Mouse (Mus musculus) stomach, postnatal 0 days (tissue): ENCODE results near the gene Arnt2. TPM values are rescaled to one million over a fixed set of nuclear protein-coding genes. Genes with fewer than 3 reads are reported as not detected.
A peak's percentile ranks its signal among the peaks of the same experiment; 100 is the strongest.

Source experiments
- ATAC-seq: fragments of 200-750 bp; cut with Nextera tagmentation; 2 replicates; pipeline ENCODE4 v1.8.0; 2017; ENCODE audit not compliant: low FRiP score, low TSS enrichment
- DNase-seq: peaks from one replicate; pipeline ENCODE4 v3.0.0-alpha.2; 2016; ENCODE audit warnings: low spot score
- H3K27ac ChIP-seq: fragments of 300-500 bp; sonication (generic); replicated peaks from 2 replicates; pipeline ENCODE4 v1.5.1; 2014; ENCODE audit warnings: mild to moderate bottlenecking, control low read depth
- H3K27me3 ChIP-seq: fragments of 300-500 bp; sonication (generic); 2 replicates; pipeline ENCODE4 v1.6.1; 2014; ENCODE audit warnings: low read length; ENCODE audit not compliant: control insufficient read depth, insufficient read depth
- H3K36me3 ChIP-seq: fragments of 300-500 bp; sonication (generic); 2 replicates; pipeline ENCODE4 v1.6.1; 2014; ENCODE audit warnings: low read length, mixed read lengths; ENCODE audit not compliant: control insufficient read depth, insufficient read depth
- H3K4me1 ChIP-seq: fragments of 300-500 bp; sonication (generic); replicated peaks from 2 replicates; pipeline ENCODE4 v1.6.1; 2014; ENCODE audit warnings: antibody characterized with exemption; ENCODE audit not compliant: control insufficient read depth, insufficient read depth
- H3K4me2 ChIP-seq: fragments of 300-500 bp; sonication (generic); replicated peaks from 2 replicates; pipeline ENCODE4 v1.6.1; 2014; ENCODE audit warnings: low read depth, mild to moderate bottlenecking, control low read depth, moderate library complexity
- H3K4me3 ChIP-seq: fragments of 300-500 bp; sonication (generic); 2 replicates; pipeline ENCODE4 v1.5.1; 2014; ENCODE audit warnings: low read depth, low read length, control low read depth
- H3K9ac ChIP-seq: fragments of 300-500 bp; sonication (generic); 2 replicates; pipeline ENCODE4 v1.6.1; 2014; ENCODE audit warnings: mild to moderate bottlenecking, low read length, control low read depth, mixed read lengths
- H3K9me3 ChIP-seq: fragments of 300-500 bp; sonication (generic); 2 replicates; pipeline ENCODE4 v1.6.1; 2016; ENCODE audit warnings: low read length; ENCODE audit not compliant: control insufficient read depth
- CTCF ChIP-seq: IDR thresholded peaks from 2 replicates; pipeline ENCODE4 v1.5.1; 2016; ENCODE audit warnings: antibody characterized with exemption, low read depth, mild to moderate bottlenecking, moderate library complexity
- EP300 ChIP-seq: optimal IDR thresholded peaks from 2 replicates; pipeline ENCODE3; 2016; ENCODE audit warnings: antibody characterized with exemption
- WGBS: fragments of 180-500 bp; shearing (Covaris S2); extraction: QIAGEN DNeasy Blood & Tissue Kit; methylation state at CpG from one replicate; pipeline ENCODE4 v1.1.7; 2014; 5-methylcytosine and 5-hydroxymethylcytosine counted together
- polyA plus RNA-seq: library from polyadenylated mRNA; unstranded; fragments of >200 nt; fragmentation: Nextera tagmentation; extraction: Ambion mirVana; gene quantifications from 2 replicates; pipeline ENCODE4 v1.2.1, GENCODE M21; 2015

Gene Arnt2
- 0.89 and 0.94 TPM in 2 replicates for polyA plus RNA-seq

DNA sequence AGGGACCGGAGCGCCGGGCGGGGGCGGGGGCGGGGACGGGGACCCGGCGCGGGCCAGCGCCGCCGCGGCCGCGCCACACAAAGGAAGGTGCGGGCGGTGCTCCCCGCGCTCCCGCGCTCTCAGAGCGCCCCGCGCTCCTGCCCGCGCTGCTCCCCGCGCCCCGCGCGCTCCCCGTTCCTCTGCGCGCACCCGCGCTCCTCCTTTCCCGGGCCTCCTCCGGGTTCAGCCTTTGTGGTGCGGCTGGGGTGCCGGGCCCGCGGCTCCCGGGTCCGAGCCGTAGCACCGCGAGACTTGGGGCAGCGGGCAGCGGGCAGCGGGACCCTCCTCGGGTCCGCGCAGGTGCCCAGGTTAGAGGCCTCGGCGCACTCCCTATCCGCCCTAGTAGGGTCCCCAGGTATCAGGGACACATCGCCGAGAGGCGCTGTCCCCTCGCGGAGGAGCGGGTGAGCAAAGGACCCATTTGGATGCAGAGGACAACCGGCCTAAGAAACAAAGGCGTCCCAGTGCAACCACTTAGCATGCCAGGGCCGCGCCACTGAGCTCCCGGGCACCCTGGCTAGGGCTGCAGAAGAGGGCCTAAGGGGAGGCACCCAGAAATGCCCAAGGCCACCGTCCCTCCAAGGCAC, at the start of gene Arnt2:
Gene Arnt2, minus strand, starts transcription at position 281 of the 626 bp plus-strand sequence.
- no peak for TF ChIP-seq CTCF
- no peak for TF ChIP-seq EP300
- ATAC-seq, result peak; percentile 61
- H3K9me3 ChIP-seq, result no peaks in the 10 kb centered on the region
- peak within 1 kb of the TSS; percentile 65 for H3K9ac ChIP-seq
- 0 out of 2 replicates have a peak, but pooled peaks cover 2% of the 10 kb centered on the region for H3K4me1 ChIP-seq
- H3K4me2 ChIP-seq, result peak within 1 kb of the TSS; percentile 95
- WGBS, result under 1% methylated on average over 50 of the region's 69 CpGs
- DNase-seq, result peak; percentile 35
- H3K27ac ChIP-seq, result no peak within 1 kb of the TSS
- H3K36me3 ChIP-seq, result no peaks in the 10 kb centered on the region
- H3K27me3 ChIP-seq, result no peaks in the 10 kb centered on the region
- peak within 1 kb of the TSS; percentile 60 for H3K4me3 ChIP-seq

DNA sequence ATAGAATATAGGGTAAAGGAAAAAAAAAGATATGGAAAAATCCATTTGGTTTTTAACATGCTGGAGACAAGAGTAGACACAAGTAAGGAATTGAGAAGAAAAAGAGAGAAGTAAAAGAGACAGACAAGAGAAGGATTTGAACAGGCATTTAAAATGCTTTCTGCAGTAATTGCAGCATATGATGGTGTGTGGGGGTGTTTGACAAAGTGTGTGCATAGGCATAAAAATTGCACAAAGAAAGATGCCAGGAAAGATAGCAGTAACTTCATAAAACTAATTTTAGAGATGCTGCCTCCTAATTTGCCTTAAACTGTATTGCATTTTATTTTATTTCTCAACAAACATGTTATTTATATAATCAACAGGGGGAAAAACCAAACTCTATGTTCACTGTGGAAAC, 41.7 kb upstream of the Arnt2 start:
- TF ChIP-seq CTCF (no peak), EP300 (no peak)
- DNase-seq, result no peak
- H3K4me2 ChIP-seq, result no peak overlapping the region
- H3K4me3 ChIP-seq, result no peak overlapping the region
- no peaks in the 10 kb centered on the region for H3K4me1 ChIP-seq
- H3K27me3 ChIP-seq, result no peaks in the 10 kb centered on the region
- no peak for ATAC-seq
- H3K27ac ChIP-seq, result no peak overlapping the region
- H3K9ac ChIP-seq, result no peak overlapping the region
- no peaks in the 10 kb centered on the region for H3K36me3 ChIP-seq
- no peaks in the 10 kb centered on the region for H3K9me3 ChIP-seq

DNA sequence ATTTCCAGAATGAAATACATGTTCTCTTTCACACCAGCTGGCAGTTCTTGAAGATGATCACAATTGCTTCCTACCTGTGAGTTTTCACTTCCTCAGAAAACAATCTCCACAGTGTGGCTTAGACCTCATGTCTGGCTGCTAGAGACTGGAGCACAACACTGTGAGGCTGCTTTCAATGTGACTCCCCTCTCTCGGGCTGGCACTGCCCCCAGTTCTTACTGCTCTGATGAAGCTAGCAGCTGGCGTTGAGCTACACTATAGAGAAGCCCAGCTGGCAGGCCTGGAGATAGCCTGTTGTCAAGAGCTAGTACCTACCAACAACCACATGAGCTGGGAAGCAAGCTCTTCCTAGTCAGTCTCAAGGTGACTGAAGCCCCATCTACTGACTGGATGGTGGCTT, 39.1 kb upstream of the Arnt2 start:
- 73% methylated on average over 2 of the region's 2 CpGs for WGBS
- ATAC-seq (no peak), DNase-seq (no peak)
- Histone ChIP-seq H3K4me1 (no peaks in the 10 kb centered on the region), H3K27ac (no peak overlapping the region), H3K9ac (no peak overlapping the region), H3K27me3 (no peaks in the 10 kb centered on the region), H3K36me3 (no peaks in the 10 kb centered on the region), H3K4me2 (no peak overlapping the region), H3K9me3 (no peaks in the 10 kb centered on the region), H3K4me3 (no peak overlapping the region)
- TF ChIP-seq EP300, result no peak
- no peak for TF ChIP-seq CTCF

DNA sequence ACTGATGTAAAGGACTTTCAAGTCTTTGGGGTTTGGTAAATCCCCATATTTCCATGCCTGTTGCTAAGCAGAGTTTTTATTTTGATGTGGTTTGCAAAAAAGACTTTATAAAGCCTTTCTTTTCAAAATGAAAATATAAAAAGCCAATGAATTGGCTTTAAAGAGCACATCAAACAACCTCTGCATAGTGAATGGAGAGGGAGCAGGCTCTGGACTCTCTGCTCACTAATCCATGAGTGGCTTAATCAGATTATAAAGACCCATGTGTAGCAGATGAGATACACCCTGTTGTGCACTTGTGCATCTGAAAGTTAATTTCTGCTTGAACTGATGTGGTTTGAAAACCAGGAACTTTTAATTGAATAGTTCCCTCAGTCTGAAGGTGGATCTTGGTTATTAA, 38.5 kb upstream of the Arnt2 start:
- Histone ChIP-seq H3K36me3 (no peaks in the 10 kb centered on the region), H3K27ac (no peak overlapping the region), H3K4me2 (no peak overlapping the region), H3K4me3 (no peak overlapping the region), H3K9ac (no peak overlapping the region), H3K4me1 (no peaks in the 10 kb centered on the region), H3K27me3 (no peaks in the 10 kb centered on the region), H3K9me3 (no peaks in the 10 kb centered on the region)
- no peak for TF ChIP-seq CTCF
- no peak for TF ChIP-seq EP300
- ATAC-seq (no peak), DNase-seq (no peak)

DNA sequence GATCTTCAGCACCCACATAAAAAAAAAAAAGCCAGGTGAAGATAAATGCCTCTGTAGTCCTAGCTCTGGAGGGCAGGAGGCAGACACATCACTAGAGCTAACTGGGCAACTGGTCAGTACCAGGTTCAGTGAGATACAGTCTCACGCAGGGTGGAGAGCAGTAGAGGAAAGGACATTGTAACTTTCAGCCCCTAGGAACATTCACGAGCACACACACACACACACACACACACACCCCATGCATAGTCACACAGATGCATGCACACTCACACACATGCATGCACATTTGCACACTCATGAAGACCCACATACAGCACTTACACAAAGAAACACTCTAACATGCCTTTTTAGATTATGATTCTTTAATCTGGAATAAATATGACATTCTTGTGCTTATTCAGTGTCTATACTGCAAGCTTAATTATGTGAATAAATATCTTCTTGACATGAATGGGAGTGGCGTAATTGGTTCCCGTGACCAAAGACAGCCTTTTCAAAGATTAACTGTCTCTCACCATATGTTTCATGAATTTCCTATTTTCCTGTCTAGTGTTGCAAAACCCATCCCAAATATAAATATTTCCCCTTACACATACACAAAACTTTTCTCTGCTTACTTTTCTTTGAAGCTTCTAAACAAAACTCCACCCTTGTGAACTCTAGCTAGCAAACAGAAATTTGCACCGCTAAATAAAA, 37.9 kb upstream of the Arnt2 start:
- Histone ChIP-seq H3K9me3 (no peaks in the 10 kb centered on the region), H3K4me2 (no peak overlapping the region), H3K4me1 (no peaks in the 10 kb centered on the region), H3K36me3 (no peaks in the 10 kb centered on the region), H3K9ac (no peak overlapping the region), H3K27me3 (no peaks in the 10 kb centered on the region), H3K27ac (no peak overlapping the region), H3K4me3 (no peak overlapping the region)
- TF ChIP-seq EP300 (no peak), CTCF (no peak)
- ATAC-seq (no peak), DNase-seq (no peak)
- WGBS, result 60% methylated on average over 5 of the region's 5 CpGs

DNA sequence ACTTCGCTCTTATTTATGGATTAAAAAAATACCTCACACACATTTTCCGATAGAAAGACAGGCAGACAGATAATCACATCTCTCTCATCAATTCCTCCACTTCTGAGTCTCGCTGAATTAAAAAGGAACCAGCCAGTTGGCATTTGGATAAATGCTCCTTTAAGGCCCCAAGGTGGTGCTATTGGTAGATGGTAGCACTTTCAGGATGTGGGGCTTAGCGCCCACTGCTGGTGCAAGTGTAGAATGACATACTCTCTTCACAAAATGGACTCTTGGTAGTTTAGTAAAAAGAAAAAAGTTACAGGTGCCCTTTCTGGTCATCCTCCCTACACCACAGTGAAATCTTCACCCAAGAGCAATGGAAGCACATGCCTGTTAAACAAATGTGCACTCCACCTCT, 37.1 kb upstream of the Arnt2 start:
- TF ChIP-seq CTCF (peak; percentile 97), EP300 (no peak)
- H3K4me3 ChIP-seq, result no peak overlapping the region
- DNase-seq (peak; percentile 71), ATAC-seq (no peak)
- no peak overlapping the region for H3K4me2 ChIP-seq
- 28% methylated on average over 4 of the region's 4 CpGs for WGBS
- H3K4me1 ChIP-seq, result no peaks in the 10 kb centered on the region
- H3K27ac ChIP-seq, result no peak overlapping the region
- no peaks in the 10 kb centered on the region for H3K27me3 ChIP-seq
- H3K36me3 ChIP-seq, result no peaks in the 10 kb centered on the region
- H3K9ac ChIP-seq, result no peak overlapping the region
- H3K9me3 ChIP-seq, result no peaks in the 10 kb centered on the region
